Mouse (Mus musculus): Measurements from ENCODE around the gene Slc1a4. TPM values are rescaled to one million over a fixed set of nuclear protein-coding genes. Genes with fewer than 3 reads are reported as not detected.
A peak's percentile ranks its signal among the peaks of the same experiment; 100 is the strongest.

Gene Slc1a4
- polyA plus RNA-seq (2015; fragmentation: Nextera tagmentation; extraction: Ambion mirVana), result 10.0 and 10.1 TPM in 2 replicates

DNA sequence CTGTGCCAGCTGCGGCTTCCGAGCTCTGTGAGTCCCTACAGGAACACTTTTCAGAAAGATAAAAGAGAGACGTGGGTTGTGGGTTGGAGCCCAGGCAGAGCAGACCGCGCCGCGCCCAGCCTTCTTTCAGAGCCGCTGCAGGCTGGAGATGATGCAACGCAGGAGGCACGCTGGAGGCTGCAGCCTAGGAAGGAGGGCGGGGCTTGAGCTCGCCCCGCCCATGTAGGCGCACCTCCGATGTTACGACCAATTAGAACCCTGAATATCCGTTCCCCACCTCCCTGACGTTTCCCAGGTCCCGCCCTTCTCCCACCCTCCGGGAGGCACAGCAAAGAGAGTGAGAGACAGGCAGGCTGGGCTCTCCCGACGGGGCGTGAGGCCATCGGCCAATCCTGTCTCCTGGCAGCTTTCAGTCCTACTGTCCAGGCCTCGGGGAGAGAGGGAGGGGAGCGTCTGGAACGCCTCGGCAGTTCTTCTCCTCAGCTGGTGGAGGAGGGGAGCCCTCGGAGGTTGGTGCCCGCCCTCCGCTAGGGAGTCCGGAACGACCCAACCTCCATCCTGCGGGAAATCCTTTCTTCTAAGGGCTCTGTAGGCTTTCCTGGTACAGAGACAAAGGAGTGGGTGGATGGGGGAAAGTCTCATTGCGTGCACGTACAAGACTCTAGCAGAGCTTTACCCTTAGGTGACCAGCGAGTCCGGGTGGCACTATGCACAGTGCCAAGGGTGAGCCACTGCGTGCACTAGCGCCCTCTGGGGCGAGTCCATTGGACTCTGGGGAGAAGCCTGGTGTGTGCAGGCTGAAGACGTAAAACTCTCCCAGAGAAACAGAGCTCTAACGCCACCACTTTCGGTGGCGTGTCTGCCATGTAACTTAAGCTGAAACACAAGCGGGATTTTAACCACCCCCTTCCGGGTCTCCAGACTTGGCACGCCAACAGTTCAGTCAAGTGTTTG is at the start of gene Slc1a4:
Slc1a4 (minus strand) TSS at position 153 of the 954 bp plus-strand sequence.
- Histone ChIP-seq H3K4me2 (peak within 1 kb of the TSS; percentile 100), H3K9me3 (replicated peaks) (no peaks in the 10 kb centered on the region), H3K27ac (peak within 1 kb of the TSS; percentile 99), H3K9ac (peak within 1 kb of the TSS; percentile 68), H3K36me3 (no peaks in the 10 kb centered on the region), H3K4me3 (replicated peaks) (peak within 1 kb of the TSS; percentile 69), H3K4me1 (peaks cover 28% of the 10 kb centered on the region), H3K27me3 (no peaks in the 10 kb centered on the region)
- WGBS, result under 1% methylated on average over 47 of the region's 48 CpGs
- ATAC-seq (replicated peaks; ENCODE audit: low FRiP score), result peak; percentile 99

DNA sequence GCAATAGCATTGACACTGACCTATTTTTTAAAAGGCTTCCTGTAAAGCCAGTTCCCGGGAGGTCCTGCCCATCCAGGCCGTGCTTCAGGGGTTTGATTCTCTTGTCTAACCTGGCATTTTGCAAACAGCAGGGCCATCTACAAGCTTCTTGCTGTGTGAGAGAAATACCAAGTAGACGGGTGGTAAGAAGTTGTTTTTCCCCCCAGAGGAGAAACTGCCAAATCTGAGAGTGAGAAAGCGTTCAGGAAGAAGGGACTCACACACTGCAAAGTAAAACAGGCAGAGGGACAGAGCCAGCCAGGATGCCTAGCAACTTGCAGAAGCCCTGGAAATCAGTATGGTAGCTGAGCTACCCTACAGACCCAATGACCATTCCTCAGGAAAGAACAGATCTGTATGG is 47.6 kb upstream of the Slc1a4 start:
- Histone ChIP-seq H3K4me2 (no peak overlapping the region), H3K27me3 (no peaks in the 10 kb centered on the region), H3K27ac (no peak overlapping the region), H3K4me3 (replicated peaks) (no peak overlapping the region), H3K9ac (no peak overlapping the region), H3K4me1 (no peaks in the 10 kb centered on the region), H3K9me3 (replicated peaks) (no peaks in the 10 kb centered on the region), H3K36me3 (no peaks in the 10 kb centered on the region)
- 61% methylated on average over 4 of the region's 4 CpGs for WGBS
- ATAC-seq (replicated peaks; ENCODE audit: low FRiP score), result no peak

DNA sequence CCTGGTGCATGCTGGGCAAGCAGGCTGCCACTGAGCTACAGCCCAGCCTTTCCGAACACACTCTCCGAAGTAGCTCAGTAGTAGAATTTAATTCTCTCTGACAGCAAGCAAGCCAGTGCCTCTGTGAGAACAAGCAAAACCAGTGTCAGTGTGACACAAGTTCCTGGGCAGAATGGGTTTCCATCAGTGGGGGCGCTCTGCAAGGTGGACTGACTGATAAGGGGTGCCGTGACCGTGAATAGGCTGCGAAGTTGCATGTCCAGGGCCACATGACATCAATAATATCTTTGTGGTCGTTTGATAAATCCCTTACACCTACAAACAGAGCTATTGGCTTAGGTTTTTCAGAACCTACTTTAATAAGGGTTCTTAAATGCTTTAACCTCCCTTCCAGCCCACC is 44.1 kb upstream of the Slc1a4 start:
- no peak overlapping the region for H3K4me3 ChIP-seq (replicated peaks)
- no peak overlapping the region for H3K9ac ChIP-seq
- H3K27me3 ChIP-seq, result no peaks in the 10 kb centered on the region
- no peaks in the 10 kb centered on the region for H3K4me1 ChIP-seq
- ATAC-seq (replicated peaks; ENCODE audit: low FRiP score), result no peak
- no peak overlapping the region for H3K27ac ChIP-seq
- H3K36me3 ChIP-seq, result no peaks in the 10 kb centered on the region
- no peaks in the 10 kb centered on the region for H3K9me3 ChIP-seq (replicated peaks)
- no peak overlapping the region for H3K4me2 ChIP-seq
- 89% methylated on average over 7 of the region's 7 CpGs for WGBS

DNA sequence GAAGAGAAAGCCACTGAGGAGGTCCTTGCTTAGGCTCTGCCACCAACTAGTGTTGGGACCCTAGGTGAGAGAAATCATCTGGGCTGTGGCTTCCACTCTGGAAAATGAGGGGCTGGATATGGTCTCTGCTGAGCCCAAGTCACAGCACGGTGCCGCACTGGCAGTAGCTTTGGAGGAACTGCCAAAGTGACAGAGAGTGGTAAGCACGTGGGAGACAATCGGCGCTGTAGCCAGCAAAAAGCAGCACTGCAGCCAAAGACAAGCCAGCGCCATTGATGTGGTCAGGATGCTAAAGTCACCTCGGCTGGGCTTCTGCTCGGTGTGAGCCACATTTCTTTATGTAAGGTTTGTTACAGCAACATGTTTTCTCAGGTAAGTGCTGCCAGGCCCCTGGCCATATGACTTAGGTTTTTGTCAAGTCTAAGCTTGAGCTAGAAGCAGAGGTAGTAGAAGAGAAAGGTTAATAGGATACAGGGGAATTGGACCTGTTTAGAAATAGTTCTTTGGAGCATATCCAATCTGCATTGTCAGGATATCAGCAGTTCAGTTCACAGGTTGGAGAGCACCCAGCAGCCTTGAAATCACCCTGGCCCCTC is 40.2 kb upstream of the Slc1a4 start:
- Histone ChIP-seq H3K9ac (no peak overlapping the region), H3K27me3 (no peaks in the 10 kb centered on the region), H3K27ac (no peak overlapping the region), H3K36me3 (no peaks in the 10 kb centered on the region), H3K4me2 (no peak overlapping the region), H3K4me1 (no peaks in the 10 kb centered on the region), H3K4me3 (replicated peaks) (no peak overlapping the region), H3K9me3 (replicated peaks) (no peaks in the 10 kb centered on the region)
- no peak for ATAC-seq (replicated peaks; ENCODE audit: low FRiP score)
- WGBS, result 78% methylated on average over 8 of the region's 8 CpGs

DNA sequence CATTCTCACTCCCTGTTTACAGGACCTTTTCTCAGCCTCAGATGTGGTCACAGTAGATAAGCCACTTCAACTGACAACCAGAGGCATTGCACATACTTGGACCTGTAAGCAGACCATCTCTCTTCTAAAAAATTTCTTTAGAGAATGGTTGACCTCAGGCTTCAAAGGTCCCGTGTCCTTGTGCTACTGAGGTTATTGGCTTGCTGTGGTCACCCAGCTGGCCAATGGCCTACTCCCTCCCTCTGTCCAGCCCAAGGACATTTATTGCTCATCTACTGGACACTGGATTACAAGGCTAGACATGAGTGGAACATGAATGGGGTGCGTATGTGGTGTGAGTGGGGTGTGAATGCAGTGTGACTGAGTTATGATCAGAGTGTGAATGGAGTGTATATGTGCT is 38.0 kb upstream of the Slc1a4 start:
- WGBS, result 85% methylated on average over 2 of the region's 2 CpGs
- Histone ChIP-seq H3K9me3 (replicated peaks) (no peaks in the 10 kb centered on the region), H3K4me3 (replicated peaks) (no peak overlapping the region), H3K4me1 (no peaks in the 10 kb centered on the region), H3K9ac (no peak overlapping the region), H3K36me3 (no peaks in the 10 kb centered on the region), H3K4me2 (no peak overlapping the region), H3K27ac (no peak overlapping the region), H3K27me3 (no peaks in the 10 kb centered on the region)
- ATAC-seq (replicated peaks; ENCODE audit: low FRiP score), result no peak

DNA sequence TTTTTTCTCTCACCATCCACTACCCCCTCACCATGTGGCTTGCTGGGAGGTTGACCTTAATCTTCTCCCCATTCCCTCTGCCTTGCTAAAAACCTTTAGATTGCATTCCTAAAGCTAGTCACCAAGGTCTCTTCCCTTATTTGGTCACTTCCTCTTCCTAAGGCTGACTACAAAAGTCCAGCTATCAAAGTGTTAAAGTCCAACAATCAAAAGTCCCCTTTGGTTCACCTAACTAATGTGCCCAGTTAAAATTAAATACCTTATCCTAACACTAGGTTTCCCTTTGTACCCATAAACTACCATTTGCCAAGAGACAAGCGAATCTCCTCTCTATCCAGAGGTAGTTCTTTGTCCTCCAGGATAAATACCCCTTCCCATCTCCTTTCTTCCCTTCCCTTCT is 33.9 kb upstream of the Slc1a4 start:
- no peak overlapping the region for H3K4me3 ChIP-seq (replicated peaks)
- WGBS, result 87% methylated on average over 1 of the region's 1 CpGs
- H3K9ac ChIP-seq, result no peak overlapping the region
- H3K4me2 ChIP-seq, result no peak overlapping the region
- H3K9me3 ChIP-seq (replicated peaks), result no peaks in the 10 kb centered on the region
- no peaks in the 10 kb centered on the region for H3K4me1 ChIP-seq
- H3K27ac ChIP-seq, result no peak overlapping the region
- no peak for ATAC-seq (replicated peaks; ENCODE audit: low FRiP score)
- no peaks in the 10 kb centered on the region for H3K36me3 ChIP-seq
- H3K27me3 ChIP-seq, result no peaks in the 10 kb centered on the region

DNA sequence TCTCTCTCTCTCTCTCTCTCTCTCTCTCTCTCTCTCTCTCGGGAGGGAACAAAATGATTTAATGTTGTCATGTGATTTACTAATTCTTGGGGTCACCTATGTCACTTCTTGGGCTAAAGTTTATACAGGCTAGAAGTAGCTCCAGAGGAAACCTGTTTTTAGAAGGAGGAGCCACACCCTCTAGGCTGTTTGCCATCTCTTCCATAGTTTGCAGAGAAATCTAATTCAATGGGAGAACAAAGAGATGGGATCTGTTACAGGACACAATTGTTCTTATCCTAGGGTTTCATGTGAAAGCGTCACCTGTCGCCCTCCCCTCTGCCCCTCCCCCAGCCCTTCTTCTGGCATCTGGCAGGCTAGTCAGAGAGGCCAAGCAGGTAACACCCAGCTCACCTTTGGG is 28.8 kb upstream of the Slc1a4 start:
- H3K27me3 ChIP-seq, result no peaks in the 10 kb centered on the region
- no peaks in the 10 kb centered on the region for H3K4me1 ChIP-seq
- H3K4me2 ChIP-seq, result no peak overlapping the region
- no peak overlapping the region for H3K9ac ChIP-seq
- 65% methylated on average over 3 of the region's 3 CpGs for WGBS
- no peak overlapping the region for H3K27ac ChIP-seq
- H3K4me3 ChIP-seq (replicated peaks), result no peak overlapping the region
- H3K36me3 ChIP-seq, result no peaks in the 10 kb centered on the region
- no peaks in the 10 kb centered on the region for H3K9me3 ChIP-seq (replicated peaks)
- ATAC-seq (replicated peaks; ENCODE audit: low FRiP score), result no peak

DNA sequence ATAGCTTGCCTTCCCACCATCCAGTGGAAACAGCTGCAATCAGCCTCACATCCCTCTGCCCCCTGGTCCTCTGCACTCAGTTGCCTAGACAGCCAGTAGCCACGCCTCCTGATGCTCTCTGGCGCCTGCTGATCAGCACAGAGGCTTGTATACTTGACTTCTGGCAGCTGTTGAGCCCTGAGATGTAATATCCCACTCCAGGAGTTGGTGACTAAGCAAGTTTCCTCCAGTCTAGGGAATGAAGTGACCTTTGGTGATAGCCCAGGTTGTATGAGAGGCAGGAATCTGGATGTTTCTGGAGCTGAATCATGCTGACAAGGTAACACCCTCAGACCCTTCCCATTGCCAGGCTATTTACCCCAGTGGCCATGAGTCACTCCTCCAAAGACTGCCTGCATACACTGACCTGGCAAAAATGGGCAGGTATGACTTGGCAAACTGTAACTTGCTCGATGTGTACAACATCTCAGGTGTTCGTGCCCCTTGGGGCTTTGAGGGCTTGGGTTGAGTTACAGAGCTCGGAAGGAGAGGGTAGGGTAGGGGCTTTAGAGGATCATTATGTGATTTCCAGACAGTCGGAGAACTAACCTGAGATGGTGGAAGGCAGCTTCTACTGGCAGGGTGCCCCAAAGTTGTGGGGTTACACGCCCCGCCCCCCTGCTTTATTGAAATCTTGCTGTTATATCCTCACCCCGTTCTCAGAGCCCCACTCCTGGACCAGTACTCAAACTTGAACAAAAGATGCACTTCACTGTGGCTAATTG is 25.4 kb upstream of the Slc1a4 start:
- Histone ChIP-seq H3K9me3 (replicated peaks) (no peaks in the 10 kb centered on the region), H3K27ac (no peak overlapping the region), H3K4me2 (no peak overlapping the region), H3K4me3 (replicated peaks) (no peak overlapping the region), H3K27me3 (no peaks in the 10 kb centered on the region), H3K36me3 (no peaks in the 10 kb centered on the region), H3K9ac (no peak overlapping the region), H3K4me1 (no peaks in the 10 kb centered on the region)
- 74% methylated on average over 9 of the region's 9 CpGs for WGBS
- ATAC-seq (replicated peaks; ENCODE audit: low FRiP score), result 0 out of 2 replicates have a peak, but pooled peaks have one; percentile 46

DNA sequence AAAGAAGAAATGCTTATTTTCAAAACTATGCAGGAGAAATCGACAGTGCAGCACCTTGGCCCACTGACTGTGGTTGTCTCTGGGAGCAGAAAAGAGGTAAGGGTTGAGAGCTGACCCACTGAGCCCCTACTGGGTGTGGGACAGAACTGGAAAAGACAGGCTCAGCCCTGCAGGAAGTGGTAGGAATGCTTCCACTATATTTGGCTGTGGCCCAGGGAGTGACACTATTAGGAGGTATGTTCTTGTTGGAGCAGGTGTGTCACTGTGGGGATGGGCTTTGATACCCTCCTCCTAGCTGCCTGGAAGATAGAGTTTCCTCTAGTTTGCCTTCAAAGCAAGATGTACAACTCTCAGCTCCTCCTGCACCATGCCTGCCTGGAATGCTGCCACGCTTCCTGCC is 16.0 kb upstream of the Slc1a4 start:
- Histone ChIP-seq H3K27me3 (no peaks in the 10 kb centered on the region), H3K9ac (no peak overlapping the region), H3K4me1 (no peaks in the 10 kb centered on the region), H3K4me2 (no peak overlapping the region), H3K9me3 (replicated peaks) (no peaks in the 10 kb centered on the region), H3K36me3 (no peaks in the 10 kb centered on the region), H3K27ac (no peak overlapping the region), H3K4me3 (replicated peaks) (no peak overlapping the region)
- ATAC-seq (replicated peaks; ENCODE audit: low FRiP score), result no peak
- WGBS, result 74% methylated on average over 2 of the region's 2 CpGs

DNA sequence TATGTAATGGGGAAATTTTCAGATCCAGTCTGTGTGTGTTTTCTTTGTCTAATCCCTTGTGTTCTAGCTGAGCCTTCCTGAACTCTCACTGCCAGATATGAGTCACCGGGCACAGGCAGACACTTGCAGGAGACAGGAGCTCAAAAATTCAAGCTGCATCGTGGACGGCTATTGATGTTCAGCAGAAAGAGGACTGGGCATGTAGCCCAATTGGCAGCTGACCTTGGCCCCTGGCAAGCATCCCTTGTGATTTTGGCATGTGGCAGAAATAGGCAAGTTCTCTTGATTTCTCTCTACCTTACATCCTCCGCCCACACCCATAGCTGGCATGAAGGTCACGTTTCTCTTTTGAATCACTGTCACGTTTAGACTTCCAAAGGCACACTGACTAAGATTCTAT is 15.0 kb upstream of the Slc1a4 start:
- ATAC-seq (replicated peaks; ENCODE audit: low FRiP score), result no peak
- Histone ChIP-seq H3K4me1 (no peaks in the 10 kb centered on the region), H3K27me3 (no peaks in the 10 kb centered on the region), H3K4me2 (no peak overlapping the region), H3K36me3 (no peaks in the 10 kb centered on the region), H3K4me3 (replicated peaks) (no peak overlapping the region), H3K9me3 (replicated peaks) (no peaks in the 10 kb centered on the region), H3K27ac (no peak overlapping the region), H3K9ac (no peak overlapping the region)
- 89% methylated on average over 6 of the region's 6 CpGs for WGBS

DNA sequence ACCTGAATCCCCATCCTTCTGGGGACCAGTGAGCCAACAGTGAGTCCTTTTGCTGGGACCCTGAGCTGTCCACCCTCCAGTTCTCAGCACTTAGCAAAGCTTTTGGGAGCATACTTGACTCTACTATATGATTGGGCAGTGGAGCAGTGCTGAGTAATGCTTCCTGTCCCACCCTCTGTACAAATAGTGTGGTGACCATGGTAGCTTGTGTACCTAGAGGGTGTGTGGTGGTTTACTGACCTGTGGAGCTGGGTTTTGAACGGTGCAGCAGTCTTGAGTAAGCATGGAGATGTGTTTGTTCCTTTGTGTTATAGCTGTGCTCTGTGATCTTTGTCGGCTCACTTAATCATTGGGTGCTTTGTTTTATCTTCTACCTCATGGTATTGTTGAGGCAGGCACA is 13.9 kb upstream of the Slc1a4 start:
- Histone ChIP-seq H3K4me2 (no peak overlapping the region), H3K27me3 (no peaks in the 10 kb centered on the region), H3K4me1 (no peaks in the 10 kb centered on the region), H3K9ac (no peak overlapping the region), H3K4me3 (replicated peaks) (no peak overlapping the region), H3K36me3 (no peaks in the 10 kb centered on the region), H3K9me3 (replicated peaks) (no peaks in the 10 kb centered on the region), H3K27ac (no peak overlapping the region)
- ATAC-seq (replicated peaks; ENCODE audit: low FRiP score), result no peak
- 81% methylated on average over 2 of the region's 2 CpGs for WGBS

DNA sequence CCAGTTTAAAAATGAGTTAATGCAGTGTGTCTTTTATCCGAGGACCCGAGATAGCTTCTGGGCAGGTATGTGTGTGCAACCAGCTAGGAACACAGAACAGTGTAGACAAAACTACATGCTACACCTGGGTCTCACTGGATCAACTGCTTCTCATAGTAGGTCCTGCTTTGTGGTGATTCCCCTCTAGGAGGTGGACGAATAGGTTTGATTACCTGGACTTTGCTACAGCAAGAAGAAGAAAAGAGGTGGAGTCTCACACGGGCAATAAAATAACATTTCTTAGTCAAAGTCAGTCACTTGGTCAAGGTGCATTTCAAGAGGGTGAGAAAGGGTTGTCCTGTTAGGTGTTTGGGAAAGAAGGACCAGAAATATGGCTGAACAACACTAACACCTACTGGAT is 11.4 kb upstream of the Slc1a4 start:
- Histone ChIP-seq H3K36me3 (no peaks in the 10 kb centered on the region), H3K9me3 (replicated peaks) (no peaks in the 10 kb centered on the region), H3K27me3 (no peaks in the 10 kb centered on the region), H3K27ac (no peak overlapping the region), H3K4me1 (no peaks in the 10 kb centered on the region), H3K4me3 (replicated peaks) (no peak overlapping the region), H3K9ac (no peak overlapping the region), H3K4me2 (no peak overlapping the region)
- ATAC-seq (replicated peaks; ENCODE audit: low FRiP score), result no peak
- WGBS, result 91% methylated on average over 4 of the region's 4 CpGs

Measured in kidney, embryonic 15.5 days (tissue).